Mouse (Mus musculus): ENCODE measurements around the gene Axl. TPM values are rescaled to one million over a fixed set of nuclear protein-coding genes. Genes with fewer than 3 reads are reported as not detected.

The Axl gene
- 10 to 100 TPM; 33.2 to 40.5 TPM for total RNA-seq (2021)
- long read RNA-seq, experiment 1, full-length matches to known transcripts: 57 of 76 reads
- long read RNA-seq, experiment 1, partial matches to known transcripts: 7 of 76 reads
- long read RNA-seq, experiment 1, other reads (novel, unspliced or antisense): 12 of 76 reads
- long read RNA-seq, experiment 2, full-length matches to known transcripts: 78 of 94 reads
- long read RNA-seq, experiment 2, partial matches to known transcripts: 6 of 94 reads
- long read RNA-seq, experiment 2, other reads (novel, unspliced or antisense): 10 of 94 reads

- no peak for TF ChIP-seq CTCF (IDR thresholded peaks at IDR 0.05)
- no peak within 1 kb of the TSS for H3K27ac ChIP-seq
- peak; percentile 25 to 33 for DNase-seq (ENCODE audit: extremely low spot score in 1 of 2, low spot score in 2 of 2)
- intact Hi-C loops (cut with DNase I): no loop called here
- peak within 1 kb of the TSS; percentile 34 for H3K4me3 ChIP-seq
These were observed at the start of gene Axl for GRCm38 (mm10) chr7:25788220-25789128. Gene Axl, minus strand, starts transcription at chr7:25788705.

GRCm38 (mm10) chr7:25835188-25835891 lies 46.8 kb upstream of the Axl start:
- no peak overlapping the region for H3K27ac ChIP-seq
- no peak overlapping the region for H3K4me3 ChIP-seq
- intact Hi-C loops (cut with DNase I): no loop called here
- no peak for TF ChIP-seq CTCF (IDR thresholded peaks at IDR 0.05)
- no peak for DNase-seq (ENCODE audit: extremely low spot score in 1 of 2, low spot score in 2 of 2)

GRCm38 (mm10) chr7:25831557-25832530 lies 43.3 kb upstream of the Axl start:
- Histone ChIP-seq H3K27ac (no peak overlapping the region), H3K4me3 (no peak overlapping the region)
- intact Hi-C loops (cut with DNase I): no loop called here
- DNase-seq (ENCODE audit: extremely low spot score in 1 of 2, low spot score in 2 of 2): no peak
- no peak for TF ChIP-seq CTCF (IDR thresholded peaks at IDR 0.05)

GRCm38 (mm10) chr7:25830251-25830650 lies 41.7 kb upstream of the Axl start:
- intact Hi-C loops (cut with DNase I): no loop called here
- DNase-seq (ENCODE audit: extremely low spot score in 1 of 2, low spot score in 2 of 2): no peak
- Histone ChIP-seq H3K27ac (no peak overlapping the region), H3K4me3 (no peak overlapping the region)
- no peak for TF ChIP-seq CTCF (IDR thresholded peaks at IDR 0.05)

GRCm38 (mm10) chr7:25827199-25827598 lies 38.7 kb upstream of the Axl start:
- intact Hi-C loops (cut with DNase I): no loop called here
- no peak for TF ChIP-seq CTCF (IDR thresholded peaks at IDR 0.05)
- no peak for DNase-seq (ENCODE audit: extremely low spot score in 1 of 2, low spot score in 2 of 2)
- H3K27ac ChIP-seq: no peak overlapping the region
- H3K4me3 ChIP-seq: no peak overlapping the region

- Histone ChIP-seq H3K27ac (no peak overlapping the region), H3K4me3 (no peak overlapping the region)
- no peak for DNase-seq (ENCODE audit: extremely low spot score in 1 of 2, low spot score in 2 of 2)
- intact Hi-C loops (cut with DNase I): no loop called here
- no peak for TF ChIP-seq CTCF (IDR thresholded peaks at IDR 0.05)
These were observed 37.5 kb upstream of the Axl start for GRCm38 (mm10) chr7:25826029-25826428.

GRCm38 (mm10) chr7:25825043-25825442 lies 36.5 kb upstream of the Axl start:
- H3K27ac ChIP-seq: no peak overlapping the region
- no peak for DNase-seq (ENCODE audit: extremely low spot score in 1 of 2, low spot score in 2 of 2)
- intact Hi-C loops (cut with DNase I): no loop called here
- no peak overlapping the region for H3K4me3 ChIP-seq
- TF ChIP-seq CTCF (IDR thresholded peaks at IDR 0.05): no peak

GRCm38 (mm10) chr7:25816241-25816919 lies 27.9 kb upstream of the Axl start, which contains the start of gene Cyp2s1:
Gene Cyp2s1, minus strand, starts transcription at chr7:25816913.
- H3K27ac ChIP-seq: no peak within 1 kb of the TSS
- peak within 1 kb of the TSS; percentile 51 for H3K4me3 ChIP-seq
- peak in 1 of 2 experiments; percentile 29 for DNase-seq (ENCODE audit: extremely low spot score in 1 of 2, low spot score in 2 of 2)
- TF ChIP-seq CTCF (IDR thresholded peaks at IDR 0.05): no peak
- intact Hi-C loops (cut with DNase I): no loop called here

GRCm38 (mm10) chr7:25815571-25815970 lies 27.1 kb upstream of the Axl start:
- TF ChIP-seq CTCF (IDR thresholded peaks at IDR 0.05): no peak
- intact Hi-C loops (cut with DNase I): no loop called here
- H3K4me3 ChIP-seq: peak overlapping the region; percentile 51
- H3K27ac ChIP-seq: no peak overlapping the region
- DNase-seq (ENCODE audit: extremely low spot score in 1 of 2, low spot score in 2 of 2): no peak

- intact Hi-C loops (cut with DNase I): no loop called here
- DNase-seq (ENCODE audit: extremely low spot score in 1 of 2, low spot score in 2 of 2): no peak
- H3K27ac ChIP-seq: no peak overlapping the region
- no peak for TF ChIP-seq CTCF (IDR thresholded peaks at IDR 0.05)
- H3K4me3 ChIP-seq: no peak overlapping the region
These were observed 26.2 kb upstream of the Axl start for GRCm38 (mm10) chr7:25814711-25815110.

Data from left cerebral cortex, adult 2 months (tissue).